ENCODE assay signal across 12 mouse cellular contexts in genomic region chr8:12748183-12748582, GRCm38 (mm10).
"Had no signal": no experiment of that assay in that cellular context is flagged by ENCODE, and none has a peak within 500 bp of the region (broad histone marks: within the 10 kb centered on the region; RNA-seq: fewer than 3 reads in every experiment).

No protein-coding gene starts in this region.

- H3K36me3 ChIP-seq: intestine, embryonic 15.5 days; kidney, embryonic 15.5 days; limb, embryonic 13.5 days; midbrain, embryonic 13.5 days; stomach, embryonic 15.5 days had no signal

- H3K27ac ChIP-seq: intestine, embryonic 15.5 days; kidney, embryonic 15.5 days; layer of hippocampus, adult 2 months; limb, embryonic 13.5 days; liver, embryonic 14.5 days; midbrain, embryonic 13.5 days; stomach, embryonic 15.5 days had no signal

- H3K4me1 ChIP-seq: intestine, embryonic 15.5 days; midbrain, embryonic 13.5 days; stomach, embryonic 15.5 days had no signal

- H3K9me3 ChIP-seq: intestine, embryonic 15.5 days; kidney, embryonic 15.5 days; midbrain, embryonic 13.5 days; stomach, embryonic 15.5 days had no signal

- H3K27me3 ChIP-seq: intestine, embryonic 15.5 days; kidney, embryonic 15.5 days; limb, embryonic 13.5 days; midbrain, embryonic 13.5 days; stomach, embryonic 15.5 days had no signal

- DNase-seq: kidney, postnatal 4 days; left cerebral cortex, postnatal 4 days; lung, adult 18-20 months; right cerebral cortex, postnatal 14 days; thymus, postnatal 4 days had no signal

- H3K4me3 ChIP-seq: intestine, embryonic 15.5 days; kidney, embryonic 15.5 days; layer of hippocampus, adult 2 months; limb, embryonic 13.5 days; midbrain, embryonic 13.5 days; stomach, embryonic 15.5 days had no signal
